Mouse (Mus musculus) stomach, postnatal 0 days (tissue): ENCODE data around the gene Pnp.
"Not testable (repeated sequence)": the region's sequence is repeated elsewhere in the genome, so short reads cannot be mapped to it uniquely, and the experiment has no call there.

Source experiments
- CTCF ChIP-seq: IDR thresholded peaks from 2 replicates; pipeline ENCODE4 v1.5.1; 2016; ENCODE audit warnings: antibody characterized with exemption, low read depth, mild to moderate bottlenecking, moderate library complexity
- EP300 ChIP-seq: optimal IDR thresholded peaks from 2 replicates; pipeline ENCODE3; 2016; ENCODE audit warnings: antibody characterized with exemption

- TF ChIP-seq EP300, CTCF: not testable (repeated sequence)
Observed at GRCm38 (mm10) chr14:50973054-50973453, 42.2 kb downstream of the Pnp start.
